Mouse (Mus musculus): ENCODE results near the gene Ldb1.

DNA sequence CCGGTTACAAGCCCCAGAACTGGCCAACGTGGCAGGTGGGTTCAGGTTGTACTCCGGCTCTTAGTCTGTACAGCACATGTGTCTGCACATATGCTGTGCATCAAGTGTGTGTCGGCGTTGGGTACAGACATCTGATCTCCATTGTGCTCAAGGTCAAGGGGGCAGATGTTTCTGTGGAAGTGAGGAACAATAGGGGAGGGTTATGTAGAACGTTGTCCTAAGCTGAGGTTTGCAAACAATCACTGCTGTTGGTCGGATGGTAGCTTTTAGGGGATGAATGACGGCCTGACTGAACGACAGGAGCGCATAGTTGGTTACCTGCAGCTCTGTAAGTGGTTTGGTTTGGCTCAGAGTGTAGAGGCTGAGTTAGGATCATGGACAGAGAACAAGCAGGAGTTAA is 23.0 kb upstream of the Ldb1 start:
- TF ChIP-seq GATA1 (IDR thresholded peaks at IDR 0.05; ENCODE audit: low read length) (no peak), TAL1 (IDR thresholded peaks at IDR 0.05; ENCODE audit: low read length) (no peak)

Measured in erythroblast, embryonic 14.5 days (primary cell).